Mouse (Mus musculus) forebrain, embryonic 16.5 days (tissue): ENCODE results near the gene Klc1. TPM values are rescaled to one million over a fixed set of nuclear protein-coding genes. Genes with fewer than 3 reads are reported as not detected.

Experiments used
- ATAC-seq: fragments of 200-750 bp; cut with Nextera tagmentation; 2 replicates; pipeline ENCODE4 v1.8.0; 2017; ENCODE audit warnings: mild to moderate bottlenecking, moderate library complexity
- H3K27ac ChIP-seq: fragments of 300-500 bp; sonication (generic); 2 replicates; pipeline ENCODE4 v1.5.1; 2014; ENCODE audit warnings: low read length, control low read depth
- H3K27me3 ChIP-seq: fragments of 300-500 bp; sonication (generic); replicated peaks from 2 replicates; pipeline ENCODE4 v1.6.1; 2014; ENCODE audit warnings: low read length; ENCODE audit not compliant: control insufficient read depth, insufficient read depth
- H3K36me3 ChIP-seq: fragments of 300-500 bp; sonication (generic); 2 replicates; pipeline ENCODE4 v1.6.1; 2014; ENCODE audit not compliant: control insufficient read depth, insufficient read depth
- H3K4me1 ChIP-seq: fragments of 300-500 bp; sonication (generic); replicated peaks from 2 replicates; pipeline ENCODE4 v1.6.1; 2014; ENCODE audit warnings: low read length; ENCODE audit not compliant: control insufficient read depth, insufficient read depth
- H3K4me2 ChIP-seq: fragments of 300-500 bp; sonication (generic); 2 replicates; pipeline ENCODE4 v1.6.1; 2014; ENCODE audit warnings: mild to moderate bottlenecking, low read length, control low read depth
- H3K4me3 ChIP-seq: fragments of 300-500 bp; sonication (generic); replicated peaks from 2 replicates; pipeline ENCODE4 v1.5.1; 2014; ENCODE audit warnings: mild to moderate bottlenecking, low read length, control low read depth
- H3K9ac ChIP-seq: fragments of 300-500 bp; sonication (generic); replicated peaks from 2 replicates; pipeline ENCODE4 v1.6.1; 2014; ENCODE audit warnings: low read depth, low read length, control low read depth
- H3K9me3 ChIP-seq: fragments of 300-500 bp; sonication (generic); 2 replicates; pipeline ENCODE4 v1.6.1; 2016; ENCODE audit warnings: low read length; ENCODE audit not compliant: control insufficient read depth
- WGBS: fragments of 180-500 bp; shearing (Covaris S2); extraction: QIAGEN DNeasy Blood & Tissue Kit; methylation state at CpG from one replicate; pipeline ENCODE4 v1.1.7; 2014; 5-methylcytosine and 5-hydroxymethylcytosine counted together
- polyA plus RNA-seq: library from polyadenylated mRNA; unstranded; fragments of >200 nt; fragmentation: Nextera tagmentation; extraction: Ambion mirVana; gene quantifications from 2 replicates; pipeline ENCODE4 v1.2.1, GENCODE M21; 2015

Klc1 gene
- polyA plus RNA-seq, 1 experiment from 2014 or later: 493 TPM

- Histone ChIP-seq H3K4me3 (no peak overlapping the region), H3K4me1 (no peaks in the 10 kb centered on the region), H3K27ac (no peak overlapping the region), H3K9me3 (no peaks in the 10 kb centered on the region), H3K9ac (no peak overlapping the region), H3K27me3 (no peaks in the 10 kb centered on the region), H3K36me3 (no peaks in the 10 kb centered on the region), H3K4me2 (no peak overlapping the region)
- 89% methylated on average over 4 of the region's 4 CpGs for WGBS
- no peak for ATAC-seq
These were observed 87.3 kb downstream of the Klc1 start for GRCm38 (mm10) chr12:111845953-111846352.

DNA sequence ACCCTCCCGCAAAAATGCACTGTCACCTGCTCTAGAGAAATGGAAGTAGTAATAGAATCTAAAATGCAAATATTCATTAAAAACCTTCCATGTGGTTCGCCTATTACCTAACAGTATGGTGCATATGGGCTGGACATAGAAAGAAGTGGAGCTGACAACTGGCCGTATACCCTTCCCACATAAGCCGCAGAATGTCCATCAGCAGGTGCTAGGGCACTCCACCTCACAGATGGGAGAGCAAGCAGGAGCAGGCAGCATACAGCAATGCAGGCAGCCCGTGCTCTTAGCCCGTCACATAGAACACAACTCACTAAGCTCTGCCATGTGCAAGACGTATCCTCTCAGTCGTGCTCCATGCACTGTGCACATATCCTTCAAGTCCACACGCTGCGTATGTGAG is 88.2 kb downstream of the Klc1 start:
- no peak overlapping the region for H3K4me2 ChIP-seq
- H3K36me3 ChIP-seq: no peaks in the 10 kb centered on the region
- no peak overlapping the region for H3K4me3 ChIP-seq
- no peaks in the 10 kb centered on the region for H3K9me3 ChIP-seq
- no peak for ATAC-seq
- no peaks in the 10 kb centered on the region for H3K4me1 ChIP-seq
- H3K27me3 ChIP-seq: no peaks in the 10 kb centered on the region
- WGBS: 91% methylated on average over 10 of the region's 10 CpGs
- H3K9ac ChIP-seq: no peak overlapping the region
- H3K27ac ChIP-seq: no peak overlapping the region

DNA sequence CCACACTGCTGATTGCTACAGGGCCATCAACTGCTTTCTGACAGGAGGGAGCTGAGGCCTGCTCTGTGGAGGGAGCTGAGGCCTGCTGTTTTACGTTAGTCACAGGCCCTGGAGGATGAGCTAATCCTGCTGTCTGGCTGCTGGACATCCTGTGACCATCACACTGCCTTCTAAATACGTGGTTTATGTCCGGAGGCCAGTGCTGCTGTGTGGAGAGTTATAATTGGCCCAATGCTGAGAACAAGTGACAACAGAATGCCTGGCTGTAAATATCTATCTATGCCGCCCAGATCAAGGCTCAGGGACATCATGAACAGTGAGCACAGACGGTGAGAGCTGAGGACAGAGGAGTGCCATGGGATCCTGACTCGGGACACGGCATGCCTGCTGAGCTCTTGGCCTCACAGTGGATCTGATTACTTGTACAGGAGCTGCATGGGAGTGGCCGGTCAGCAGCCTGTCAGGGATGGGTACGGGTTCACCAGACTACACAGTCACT is 89.7 kb downstream of the Klc1 start:
- no peaks in the 10 kb centered on the region for H3K27me3 ChIP-seq
- no peak overlapping the region for H3K9ac ChIP-seq
- no peaks in the 10 kb centered on the region for H3K9me3 ChIP-seq
- no peaks in the 10 kb centered on the region for H3K4me1 ChIP-seq
- H3K4me2 ChIP-seq: no peak overlapping the region
- H3K4me3 ChIP-seq: no peak overlapping the region
- 87% methylated on average over 9 of the region's 9 CpGs for WGBS
- H3K36me3 ChIP-seq: no peaks in the 10 kb centered on the region
- H3K27ac ChIP-seq: no peak overlapping the region
- no peak for ATAC-seq

DNA sequence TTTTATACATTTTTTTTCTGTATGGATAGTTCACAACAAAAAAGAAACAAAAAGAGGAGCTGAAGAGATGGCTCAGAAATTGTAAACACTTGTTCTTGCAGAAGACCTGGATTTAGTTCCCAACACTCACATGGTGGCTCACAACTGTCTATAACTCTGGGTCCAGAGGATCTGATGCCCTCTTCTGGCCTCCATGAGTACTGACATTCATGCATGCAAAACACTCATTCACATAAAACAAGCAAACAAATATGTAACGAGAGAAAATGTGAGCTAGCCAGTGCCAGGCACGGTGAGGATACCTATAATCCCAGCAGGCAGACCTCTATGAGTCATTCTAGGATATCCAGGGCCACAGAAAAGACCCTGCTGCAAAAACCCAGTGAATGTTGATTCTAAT is 92.6 kb downstream of the Klc1 start:
- Histone ChIP-seq H3K4me3 (no peak overlapping the region), H3K27ac (no peak overlapping the region), H3K9me3 (no peaks in the 10 kb centered on the region), H3K9ac (no peak overlapping the region), H3K4me1 (no peaks in the 10 kb centered on the region), H3K4me2 (no peak overlapping the region), H3K36me3 (no peaks in the 10 kb centered on the region), H3K27me3 (no peaks in the 10 kb centered on the region)
- WGBS: 43% methylated on average over 2 of the region's 2 CpGs
- ATAC-seq: no peak

DNA sequence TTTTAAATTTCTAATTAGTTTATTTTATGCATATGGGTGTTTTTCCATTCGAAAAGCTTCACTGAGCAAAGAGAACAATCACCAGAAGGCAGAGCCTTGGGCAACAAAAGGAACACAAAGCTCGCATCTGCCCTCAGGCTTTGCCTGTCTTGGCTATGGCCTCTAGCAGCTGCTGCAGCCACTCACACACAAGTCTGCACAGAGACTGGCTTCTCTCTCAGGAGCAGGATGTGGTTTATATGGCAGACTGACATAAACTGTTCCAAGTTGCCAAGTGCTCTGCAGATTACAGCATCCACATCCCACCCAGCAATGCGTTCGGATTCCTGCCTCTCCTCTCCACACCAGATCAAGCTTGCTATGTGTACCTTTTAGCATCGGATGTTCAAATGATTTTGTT is 93.1 kb downstream of the Klc1 start:
- Histone ChIP-seq H3K4me3 (no peak overlapping the region), H3K9me3 (no peaks in the 10 kb centered on the region), H3K36me3 (no peaks in the 10 kb centered on the region), H3K27ac (no peak overlapping the region), H3K27me3 (no peaks in the 10 kb centered on the region), H3K9ac (no peak overlapping the region), H3K4me1 (no peaks in the 10 kb centered on the region), H3K4me2 (no peak overlapping the region)
- ATAC-seq: no peak; the same call in 1 of the 2 replicates
- 68% methylated on average over 5 of the region's 5 CpGs for WGBS

GRCm38 (mm10) chr12:111853011-111853436 is 94.4 kb downstream of the Klc1 start:
- H3K9me3 ChIP-seq: no peaks in the 10 kb centered on the region
- no peak overlapping the region for H3K4me3 ChIP-seq
- 72% methylated on average over 10 of the region's 10 CpGs for WGBS
- no peak overlapping the region for H3K4me2 ChIP-seq
- no peaks in the 10 kb centered on the region for H3K4me1 ChIP-seq
- H3K36me3 ChIP-seq: no peaks in the 10 kb centered on the region
- no peak overlapping the region for H3K27ac ChIP-seq
- H3K27me3 ChIP-seq: no peaks in the 10 kb centered on the region
- ATAC-seq: no peak
- H3K9ac ChIP-seq: no peak overlapping the region

DNA sequence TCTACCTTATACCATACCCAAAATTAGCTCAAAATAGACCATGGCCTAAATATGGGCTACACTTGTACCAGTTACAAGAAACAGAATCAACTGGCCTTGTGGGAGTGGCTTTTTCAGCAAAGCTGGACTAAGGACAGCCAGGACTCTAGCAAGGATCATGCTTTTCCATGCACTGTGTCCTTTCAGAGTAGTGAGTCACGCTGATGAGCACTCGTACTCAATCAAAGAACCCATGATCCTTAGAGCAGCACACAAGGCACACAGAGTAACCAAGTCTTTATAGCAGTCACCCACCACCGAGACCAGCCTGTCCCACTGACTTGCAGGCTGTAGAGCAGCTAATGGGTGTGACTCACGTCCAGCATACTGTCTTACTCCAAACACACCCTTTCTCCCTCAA is 94.9 kb downstream of the Klc1 start:
- Histone ChIP-seq H3K9me3 (no peaks in the 10 kb centered on the region), H3K9ac (no peak overlapping the region), H3K27ac (no peak overlapping the region), H3K4me3 (no peak overlapping the region), H3K4me2 (no peak overlapping the region), H3K4me1 (no peaks in the 10 kb centered on the region), H3K27me3 (no peaks in the 10 kb centered on the region), H3K36me3 (no peaks in the 10 kb centered on the region)
- ATAC-seq: no peak
- WGBS: 71% methylated on average over 4 of the region's 4 CpGs

- WGBS: 100% methylated on average over 2 of the region's 2 CpGs
- no peaks in the 10 kb centered on the region for H3K27me3 ChIP-seq
- H3K4me1 ChIP-seq: no peaks in the 10 kb centered on the region
These were observed 96.8 kb downstream of the Klc1 start for GRCm38 (mm10) chr12:111855448-111855847.

More at GRCm38 (mm10) chr12:111855448-111855847, 96.8 kb downstream of the Klc1 start:
- ATAC-seq: no peak
- H3K9me3 ChIP-seq: no peaks in the 10 kb centered on the region
- no peak overlapping the region for H3K9ac ChIP-seq
- no peak overlapping the region for H3K27ac ChIP-seq
- H3K4me3 ChIP-seq: no peak overlapping the region
- no peaks in the 10 kb centered on the region for H3K36me3 ChIP-seq
- no peak overlapping the region for H3K4me2 ChIP-seq
